Mouse (Mus musculus) heart, adult 8-10 months (tissue): ENCODE data around the gene Pgd. TPM values are rescaled to one million over a fixed set of nuclear protein-coding genes. Genes with fewer than 3 reads are reported as not detected.
"Not testable (repeated sequence)": the region's sequence is repeated elsewhere in the genome, so short reads cannot be mapped to it uniquely, and the experiment has no call there.

Experiments used
- DNase-seq: peaks from one replicate; pipeline ENCODE4 v3.0.0; 2022; ENCODE audit warnings: low spot score
- total RNA-seq, 4 experiments: library from RNA; stranded (reverse); gene quantifications; 2 replicates each; pipeline ENCODE4 v1.2.4; 2022

Pgd gene
- total RNA-seq, 4 experiments from 2014 or later = 37.5 to 47.2 (median 42.3) TPM

- DNase-seq = no peak
Measured at GRCm38 (mm10) chr4:149133395-149133794, 33.2 kb downstream of the Pgd start.

GRCm38 (mm10) chr4:149131789-149132565 lies 34.6 kb downstream of the Pgd start:
- DNase-seq = no peak

- DNase-seq = no peak
Measured at GRCm38 (mm10) chr4:149131021-149131752, 35.4 kb downstream of the Pgd start.

- no peak for DNase-seq
Measured at GRCm38 (mm10) chr4:149128467-149128866, 38.1 kb downstream of the Pgd start.

GRCm38 (mm10) chr4:149126663-149127062 lies 39.9 kb downstream of the Pgd start, which contains the start of gene Cort:
TSS of gene Cort (minus strand) at chr4:149126763.
- DNase-seq = no peak

- no peak for DNase-seq
Measured at GRCm38 (mm10) chr4:149126115-149126509, 40.5 kb downstream of the Pgd start.

- DNase-seq = no peak
Measured at GRCm38 (mm10) chr4:149125341-149126114, 41.0 kb downstream of the Pgd start.

- no peak for DNase-seq
Measured at GRCm38 (mm10) chr4:149123432-149123831, 43.1 kb downstream of the Pgd start.

GRCm38 (mm10) chr4:149119978-149120562 lies 46.5 kb downstream of the Pgd start:
- not testable (repeated sequence) for DNase-seq

GRCm38 (mm10) chr4:149103875-149104561 lies 62.6 kb downstream of the Pgd start, which contains the start of gene Dffa:
TSS of gene Dffa (plus strand) at chr4:149104146.
- peak; percentile 93 for DNase-seq

- no peak for DNase-seq
Measured at GRCm38 (mm10) chr4:149101456-149101855, 65.1 kb downstream of the Pgd start.

GRCm38 (mm10) chr4:149100449-149100848 lies 66.1 kb downstream of the Pgd start:
- not testable (repeated sequence) for DNase-seq

Other genes starting within 250 kb of the Pgd start
- 10 to 100 TPM; 22.9 to 27.2 (median 24.1) TPM for gene Pex14, start 66.9 kb downstream of the Pgd start, total RNA-seq
- gene Dffa, start 62.6 kb downstream of the Pgd start, total RNA-seq = 10 to 100 TPM; 41.3 to 52.2 (median 46.7) TPM
- 1 to 10 TPM in 1 of 4 experiments, under 1 TPM in 2, not detected in 1; 0.41 to 1.1 (median 0.84) TPM for gene Cort, start 40.0 kb downstream of the Pgd start, total RNA-seq
- gene Cenps, start 29.1 kb downstream of the Pgd start, total RNA-seq = 10 to 100 TPM in 2 of 4 experiments, 1 to 10 TPM in 2; 6.5 to 10.8 (median 9.4) TPM
- 100 to 1,000 TPM; 159 to 211 (median 191) TPM for gene Kif1b, start 140.9 kb upstream of the Pgd start, total RNA-seq